Mouse (Mus musculus): Measurements from ENCODE around the gene Lmod2.
A peak's percentile ranks its signal among the peaks of the same experiment; 100 is the strongest.

Lmod2 gene

DNA sequence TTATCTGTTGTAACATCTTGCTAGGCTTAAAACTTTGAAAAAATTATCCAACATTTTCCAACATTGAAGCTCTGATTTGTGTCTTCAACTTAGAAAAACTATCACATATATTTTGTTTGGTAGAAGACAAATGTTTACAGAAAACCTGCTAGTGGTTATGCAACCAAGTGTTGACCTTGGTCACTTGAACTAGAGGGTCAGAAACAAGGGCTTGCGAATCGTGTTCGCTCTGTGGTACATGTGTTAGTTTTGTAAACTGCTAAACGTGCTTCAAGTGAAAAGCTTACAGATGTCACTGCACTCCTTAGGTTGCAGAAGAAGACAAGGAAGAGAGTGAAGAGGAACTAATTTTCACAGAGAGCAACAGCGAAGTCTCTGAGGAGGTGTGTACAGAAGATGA lies 5.4 kb downstream of the Lmod2 start:
- DNase-seq, result no peak

DNA sequence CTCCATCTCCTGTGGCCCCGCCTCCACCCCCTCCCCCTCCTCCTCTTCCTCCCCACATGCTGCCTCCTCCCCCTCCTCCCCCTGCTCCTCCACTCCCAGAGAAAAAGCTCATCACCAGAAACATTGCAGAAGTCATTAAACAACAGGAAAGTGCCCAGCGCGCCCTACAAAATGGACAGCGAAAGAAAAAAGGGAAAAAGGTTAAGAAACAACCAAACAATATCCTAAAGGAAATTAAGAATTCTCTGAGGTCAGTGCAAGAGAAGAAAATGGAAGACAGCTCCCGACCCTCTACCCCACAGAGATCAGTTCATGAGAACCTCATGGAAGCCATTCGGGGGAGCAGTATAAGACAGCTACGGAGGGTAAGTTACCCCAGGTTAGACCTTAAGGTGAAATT lies 6.7 kb downstream of the Lmod2 start:
- DNase-seq, result no peak

DNA sequence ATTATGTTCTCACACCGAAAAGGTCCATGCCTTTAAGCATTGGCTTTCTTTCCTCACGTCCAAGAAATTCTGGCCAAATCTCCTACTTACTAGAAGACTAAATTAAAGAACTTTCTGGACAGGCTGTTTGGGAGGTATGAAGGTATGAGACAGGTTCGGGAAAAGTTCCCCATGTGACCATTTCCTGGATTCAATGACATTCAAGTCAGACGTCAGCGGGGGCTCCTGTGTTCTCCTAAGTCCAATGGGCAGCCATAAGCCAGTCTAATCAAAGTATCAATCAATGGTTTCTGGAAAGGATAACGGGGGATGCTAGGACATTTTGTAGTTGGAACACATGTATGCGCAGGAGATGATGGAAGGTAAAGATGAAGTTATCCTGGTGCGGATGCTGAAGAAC lies 8.1 kb downstream of the Lmod2 start:
- no peak for DNase-seq

DNA sequence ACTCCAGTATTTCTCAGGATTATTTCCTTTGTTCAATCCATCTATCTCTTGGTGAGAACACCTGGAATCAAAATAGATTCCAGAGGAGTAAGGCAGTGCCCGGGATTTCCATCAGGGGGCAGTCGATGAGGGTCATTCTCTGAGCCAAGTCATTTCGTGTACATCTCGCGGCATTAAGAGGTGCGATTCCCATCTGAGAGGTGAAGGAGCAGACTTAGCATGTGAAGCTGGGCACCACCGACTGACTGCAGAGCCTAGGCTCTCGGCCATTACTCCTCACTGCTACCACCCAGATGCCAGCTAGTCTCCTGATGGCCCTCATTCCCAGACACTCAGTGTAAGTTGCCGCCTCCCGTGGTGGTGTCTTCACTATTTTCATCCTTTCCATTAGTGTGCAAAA lies 8.9 kb downstream of the Lmod2 start:
- no peak for DNase-seq

DNA sequence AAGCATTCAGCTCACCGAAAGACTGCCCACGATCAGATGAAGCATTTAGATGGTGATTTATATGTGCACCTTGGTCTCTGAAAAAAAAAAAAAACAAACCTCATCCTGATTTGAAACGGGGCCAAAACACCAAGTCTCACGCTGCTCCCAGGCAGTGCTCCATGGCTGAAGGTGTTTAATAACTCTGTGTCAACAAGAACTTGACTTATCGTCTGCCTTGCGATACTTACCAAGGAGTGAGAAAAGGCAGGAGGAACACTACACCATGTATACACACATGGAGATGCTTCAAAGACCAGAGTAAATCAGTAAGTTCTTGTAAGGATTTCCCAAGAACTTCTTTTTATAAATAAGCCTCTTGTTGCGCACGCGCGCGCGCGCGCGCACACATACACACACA lies 10.0 kb downstream of the Lmod2 start:
- DNase-seq, result no peak

DNA sequence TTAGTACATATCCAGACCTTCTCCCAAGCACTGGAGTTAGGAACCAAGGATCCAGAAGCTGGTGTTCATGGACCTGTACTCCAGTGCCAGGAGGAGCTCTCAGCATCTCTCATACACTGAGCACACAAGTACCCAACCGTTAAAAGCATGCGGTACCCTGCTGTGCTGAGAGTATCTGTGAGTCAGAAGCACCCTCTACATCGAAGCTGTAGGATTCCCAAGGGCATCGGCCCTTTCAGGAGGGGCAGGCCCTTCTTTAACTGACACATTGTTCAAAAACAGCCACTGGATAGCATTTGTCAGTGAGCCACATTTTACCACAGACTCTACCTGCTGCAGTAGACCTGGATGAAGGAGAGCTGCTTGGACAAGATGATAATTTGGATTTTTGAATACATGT lies 10.6 kb downstream of the Lmod2 start:
- DNase-seq, result no peak

DNA sequence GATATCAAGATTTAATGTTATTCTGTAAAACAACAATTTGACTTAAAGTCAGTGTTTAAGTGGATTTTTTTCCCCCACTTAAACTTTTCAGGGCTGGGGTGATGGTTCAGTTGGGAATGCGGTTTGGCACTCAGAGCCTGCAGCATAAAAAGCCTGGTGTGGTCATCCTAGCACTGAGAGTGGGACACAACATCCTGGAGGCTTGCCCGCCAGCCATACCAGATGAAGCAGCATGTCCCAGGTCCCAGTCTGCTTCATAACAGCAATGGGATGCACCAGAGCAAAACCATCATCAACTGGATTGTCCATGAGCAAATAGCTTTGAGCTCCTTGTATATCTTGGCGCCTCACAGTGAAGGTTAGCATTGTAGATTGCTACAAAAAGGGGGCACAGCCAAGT lies 11.1 kb downstream of the Lmod2 start:
- no peak for DNase-seq

DNA sequence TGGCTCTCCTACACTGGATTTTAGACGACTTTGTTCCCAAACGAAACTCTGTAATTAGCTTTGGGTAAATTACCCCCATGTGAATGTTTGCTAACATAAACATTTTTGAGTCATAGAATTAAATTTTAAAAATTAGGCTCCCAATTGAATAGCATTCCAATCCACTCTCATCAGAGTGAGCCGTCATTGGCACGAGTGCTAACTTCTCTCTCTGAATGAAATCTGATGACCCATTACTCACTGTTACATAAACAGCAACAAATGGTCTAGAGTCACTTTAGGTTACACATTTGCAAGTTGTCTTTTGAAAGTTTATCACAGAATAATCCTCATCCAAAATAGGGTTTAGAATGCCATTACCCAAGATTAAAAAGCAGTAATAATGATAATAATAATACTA lies 12.0 kb downstream of the Lmod2 start:
- DNase-seq, result no peak

DNA sequence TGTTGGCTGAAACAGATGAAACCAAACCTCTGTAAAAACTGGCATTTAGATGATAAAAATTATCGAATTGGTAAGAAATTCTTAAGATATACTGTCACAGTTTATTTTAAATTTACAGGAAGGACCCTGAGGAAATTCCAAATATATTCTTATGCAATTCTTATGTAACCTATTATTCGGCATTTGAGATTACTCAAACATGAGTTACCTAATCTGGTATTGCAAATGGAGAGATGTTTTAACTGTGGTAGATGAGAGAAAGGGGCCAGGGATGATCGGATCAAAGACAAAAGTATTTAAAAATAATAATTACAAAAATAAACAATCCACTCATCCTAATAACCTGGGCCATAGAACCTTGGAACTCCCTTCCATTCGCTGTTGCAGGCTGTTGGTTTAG lies 12.8 kb downstream of the Lmod2 start:
- no peak for DNase-seq

DNA sequence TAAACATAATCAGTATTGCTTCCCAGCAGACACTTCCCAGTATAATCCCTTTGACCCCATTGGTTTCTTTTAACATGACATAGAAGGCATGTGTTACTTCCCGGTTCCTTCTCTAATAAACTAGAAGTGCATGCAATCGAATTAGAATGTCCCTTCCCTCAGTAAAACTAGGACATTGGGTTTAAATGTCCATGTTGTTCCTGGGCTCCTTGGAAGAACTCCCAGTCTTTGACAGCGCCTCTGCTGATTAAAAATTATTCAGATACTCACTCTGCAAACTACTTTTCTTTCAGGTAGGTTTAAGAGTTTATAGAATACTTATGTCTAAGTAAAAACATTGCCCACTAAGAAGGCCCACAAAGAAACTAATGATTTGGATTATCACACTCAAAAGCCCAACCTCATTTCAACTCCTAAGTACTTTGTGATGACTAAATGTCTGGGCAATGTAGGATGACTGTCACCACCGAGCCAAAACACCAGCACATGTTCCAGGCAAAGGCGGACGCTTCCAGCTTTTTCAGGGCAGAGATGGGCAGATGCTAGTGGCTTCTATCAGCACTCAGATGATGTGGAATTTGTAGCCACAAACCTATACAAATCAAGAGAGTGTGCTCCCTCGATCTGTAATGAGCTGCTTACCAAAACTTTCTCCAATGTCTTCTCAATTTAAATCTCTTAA lies 14.7 kb downstream of the Lmod2 start:
- no peak for DNase-seq

DNA sequence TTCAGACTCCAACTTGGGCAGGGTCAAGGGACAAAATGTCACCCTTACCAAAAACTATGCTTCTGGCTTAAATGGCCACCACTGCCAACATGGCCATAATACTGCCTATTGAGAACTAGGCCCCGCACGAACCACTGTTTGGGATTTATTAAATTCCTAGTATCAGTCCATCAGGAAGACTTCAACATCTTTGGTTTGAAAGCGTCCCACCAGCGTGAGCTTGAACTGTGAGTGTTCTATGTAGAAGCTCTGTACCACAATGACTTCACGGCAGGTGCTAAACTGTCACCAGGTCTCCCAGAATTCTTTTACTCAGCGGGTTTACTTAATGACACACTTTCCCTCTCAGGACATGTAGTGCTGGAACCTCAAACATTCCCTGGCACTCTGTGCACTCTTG lies 15.8 kb downstream of the Lmod2 start:
- DNase-seq, result no peak

DNA sequence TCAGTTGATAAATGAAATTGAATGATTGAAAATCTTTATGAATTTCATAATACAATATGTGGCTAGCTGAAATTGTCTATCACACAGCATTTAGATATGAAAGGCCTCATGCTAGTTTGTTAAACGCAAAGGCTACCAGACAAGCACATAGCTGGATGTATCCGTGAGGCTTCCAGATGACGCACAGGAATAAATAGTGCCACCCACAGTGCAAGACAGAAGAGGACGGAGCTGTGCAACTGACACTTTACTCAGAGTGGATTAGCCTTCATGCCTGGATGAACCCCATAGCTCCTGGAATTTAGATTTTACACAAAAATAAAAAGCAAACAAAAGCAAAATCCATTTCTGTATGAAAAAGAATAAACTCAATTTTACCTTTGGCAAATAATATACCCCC lies 16.4 kb downstream of the Lmod2 start:
- no peak for DNase-seq

DNA sequence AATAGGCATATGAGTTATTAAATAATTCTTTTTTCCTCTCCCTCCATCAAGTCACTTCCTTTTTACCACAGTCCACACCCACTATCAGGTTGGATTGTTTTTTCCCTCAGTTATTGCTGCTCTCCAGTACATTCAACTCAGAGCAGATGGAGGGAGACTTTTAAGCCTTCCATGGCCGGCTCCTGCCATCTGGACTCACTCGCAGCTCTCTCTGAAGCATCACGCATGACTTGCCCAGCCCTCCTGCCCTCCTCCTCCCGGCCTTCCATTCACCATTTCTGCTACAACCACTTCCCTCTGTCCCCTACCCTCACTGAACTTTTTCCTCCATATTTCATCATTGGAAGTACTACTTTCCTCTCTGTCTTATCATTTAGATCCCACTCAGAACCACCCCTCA lies 19.2 kb downstream of the Lmod2 start:
- no peak for DNase-seq

DNA sequence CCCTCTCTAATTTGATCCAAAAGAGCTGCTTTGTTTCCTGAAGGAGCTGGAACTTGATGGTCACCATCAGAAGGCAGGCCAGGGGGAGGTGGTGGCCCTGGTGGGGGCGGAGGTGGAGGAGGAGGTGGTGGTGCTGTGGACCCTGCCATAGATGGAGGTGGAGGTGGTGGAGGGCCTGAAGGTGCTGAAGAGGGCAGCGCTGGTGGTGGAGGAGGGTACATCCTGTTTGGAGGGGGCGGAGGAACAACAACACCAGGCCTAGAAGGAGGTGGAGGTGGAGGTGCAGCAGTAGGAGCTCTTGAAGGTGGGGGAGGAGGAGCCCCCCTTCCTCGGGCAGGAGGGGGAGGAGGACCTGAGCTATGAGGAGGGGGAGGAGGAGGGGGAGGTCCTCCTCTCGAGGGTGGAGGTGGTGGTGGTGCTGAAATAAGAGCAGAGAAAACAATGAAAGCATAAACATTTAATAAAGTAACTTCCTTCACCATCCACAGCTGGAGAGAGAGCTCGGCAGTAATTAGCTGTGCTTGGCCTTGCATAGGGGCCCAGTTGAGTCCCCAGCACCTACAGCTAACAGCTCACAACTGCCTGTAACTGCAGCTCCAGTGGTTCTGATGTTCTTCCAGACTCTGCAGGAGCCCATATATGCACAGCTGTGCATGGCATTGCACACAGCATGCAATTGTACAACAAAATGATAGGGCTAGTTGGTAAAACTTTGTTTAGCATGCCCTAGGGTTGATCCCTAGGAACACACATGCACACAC lies 21.9 kb downstream of the Lmod2 start:
- peak in 1 of 2 experiments; percentile 22 for DNase-seq

DNA sequence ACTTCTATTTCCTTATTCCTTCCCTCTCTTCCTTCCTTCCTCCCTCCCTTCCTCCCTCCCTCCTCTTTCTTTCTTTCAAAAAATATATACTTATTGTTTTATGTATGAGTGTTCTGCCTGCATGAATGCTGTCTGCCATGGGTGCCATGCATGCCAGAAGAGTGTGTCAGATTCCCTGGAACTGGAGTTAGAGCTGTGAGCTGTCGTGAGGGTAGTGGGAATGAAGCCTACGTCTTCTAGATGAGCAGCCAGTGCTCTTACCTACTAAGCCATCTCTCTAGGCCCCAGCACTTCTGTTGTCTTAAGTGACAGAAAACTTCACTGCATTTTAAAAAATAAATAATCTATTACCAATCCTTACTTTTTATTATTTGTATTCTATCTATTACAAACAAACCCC lies 23.4 kb downstream of the Lmod2 start:
- DNase-seq, result no peak

DNA sequence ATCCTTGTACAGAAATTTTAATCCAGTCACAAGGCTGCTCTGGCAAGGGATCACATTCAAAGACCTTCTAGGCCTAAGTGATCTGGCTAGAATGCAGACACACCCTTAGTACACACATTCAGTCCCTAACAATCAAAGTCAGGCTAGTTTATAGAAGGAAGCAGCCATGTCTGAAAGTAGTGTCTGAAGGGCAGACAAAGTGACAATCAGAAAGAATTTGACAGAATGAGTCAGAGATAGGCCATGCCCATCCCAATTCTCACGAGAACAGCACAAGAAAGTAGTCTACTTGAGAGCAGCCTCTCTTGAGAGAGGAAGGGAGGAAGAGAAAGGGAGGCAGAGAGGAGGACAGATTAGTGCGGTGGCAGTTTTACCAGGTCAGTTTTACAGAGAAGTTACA lies 24.5 kb downstream of the Lmod2 start:
- DNase-seq, result no peak

DNA sequence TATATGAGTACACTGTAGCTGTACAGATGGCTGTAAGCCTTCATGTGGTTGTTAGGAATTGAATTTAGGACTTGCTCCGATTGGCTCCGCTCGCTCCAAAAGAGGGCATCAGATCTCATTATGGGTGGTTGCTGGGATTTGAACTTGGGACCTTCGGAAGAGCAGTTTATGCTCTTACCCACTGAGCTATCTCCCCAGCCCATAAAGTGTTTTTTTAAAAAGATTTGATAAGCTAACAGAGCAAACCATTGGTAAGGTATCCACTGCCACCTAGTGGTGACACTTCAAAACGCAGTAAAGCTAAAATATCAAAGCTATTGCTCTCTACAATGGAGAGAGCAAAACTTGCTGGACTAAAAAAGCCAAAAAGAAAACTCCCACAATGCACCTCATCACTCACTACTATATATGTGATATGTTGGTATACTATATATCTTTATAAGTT lies 30.0 kb downstream of the Lmod2 start:
- DNase-seq, result peak; percentile 44 to 61

DNA sequence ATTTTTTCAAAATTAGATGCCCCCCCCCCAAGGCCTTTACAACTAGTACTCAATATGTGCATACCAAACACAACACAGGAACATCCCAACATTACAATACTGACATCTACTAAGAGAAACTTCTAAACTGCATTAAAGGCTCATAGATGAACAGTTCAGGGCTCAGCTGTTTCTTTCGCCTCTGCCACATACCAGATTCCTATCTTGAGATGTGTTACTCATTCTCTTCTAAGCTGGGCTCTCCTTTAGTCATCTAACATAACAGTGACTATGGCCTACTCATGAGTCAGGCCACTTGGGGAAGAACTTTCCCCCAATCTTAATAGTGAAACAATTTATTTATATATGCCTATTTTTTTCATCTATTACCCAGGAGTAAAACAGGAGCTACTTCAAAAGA lies 30.9 kb downstream of the Lmod2 start:
- no peak for DNase-seq

DNA sequence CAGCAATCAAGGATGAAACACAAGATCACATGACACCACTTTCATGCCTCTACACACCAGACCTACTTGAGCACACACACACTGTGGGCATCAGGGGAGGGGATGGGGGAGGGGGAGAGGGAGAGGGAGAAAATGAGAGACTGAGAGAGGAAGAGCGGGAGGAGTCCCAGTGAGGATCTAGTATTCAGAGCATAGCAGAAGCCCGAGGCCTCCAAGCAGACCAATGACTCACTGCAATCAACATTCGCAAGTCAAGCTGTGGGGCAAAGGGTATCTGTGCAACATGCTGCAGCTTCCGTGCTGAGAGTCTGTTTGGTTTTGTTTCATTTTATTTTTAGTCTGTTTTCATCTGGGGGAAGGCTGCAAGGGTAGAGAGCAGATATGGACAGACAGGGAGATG lies 34.5 kb downstream of the Lmod2 start:
- no peak for DNase-seq

DNA sequence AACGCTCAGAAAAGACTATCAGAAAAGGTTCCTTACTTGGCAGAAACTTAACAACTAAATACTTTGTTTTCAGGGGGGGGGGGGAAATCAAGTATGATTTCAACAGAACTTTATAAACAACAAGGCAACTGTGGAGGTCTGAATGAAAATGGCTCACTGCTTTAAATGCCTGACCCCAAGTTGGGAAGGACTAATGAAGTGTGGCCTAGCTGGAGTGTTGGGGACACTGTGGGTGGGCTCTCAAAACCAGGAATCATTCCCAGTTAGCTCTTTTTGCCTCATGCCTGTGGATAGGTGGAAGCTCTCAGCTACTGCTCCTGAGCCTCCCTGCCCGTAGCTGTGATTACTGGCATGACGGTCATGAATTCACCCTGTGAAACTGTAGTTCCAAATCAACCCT lies 36.5 kb downstream of the Lmod2 start:
- DNase-seq, result no peak

DNA sequence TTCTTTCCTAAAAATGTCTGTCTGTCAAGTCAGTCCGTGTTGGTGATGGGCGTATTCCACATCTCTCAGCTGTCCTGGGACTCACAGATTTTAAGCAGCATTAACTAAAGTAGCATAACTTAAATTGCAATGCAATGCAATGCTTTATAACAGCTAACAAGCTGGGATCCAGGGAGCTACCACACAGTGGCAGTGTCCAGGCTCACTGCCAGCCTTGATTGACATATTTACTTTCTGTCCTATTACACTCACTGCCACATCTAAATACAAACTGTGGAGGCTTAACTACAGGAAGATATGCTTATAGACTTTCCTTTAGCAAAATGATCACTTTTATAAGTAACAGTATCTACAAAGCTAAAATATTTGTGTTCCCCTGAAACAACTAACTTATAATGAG lies 38.3 kb downstream of the Lmod2 start:
- no peak for DNase-seq

DNA sequence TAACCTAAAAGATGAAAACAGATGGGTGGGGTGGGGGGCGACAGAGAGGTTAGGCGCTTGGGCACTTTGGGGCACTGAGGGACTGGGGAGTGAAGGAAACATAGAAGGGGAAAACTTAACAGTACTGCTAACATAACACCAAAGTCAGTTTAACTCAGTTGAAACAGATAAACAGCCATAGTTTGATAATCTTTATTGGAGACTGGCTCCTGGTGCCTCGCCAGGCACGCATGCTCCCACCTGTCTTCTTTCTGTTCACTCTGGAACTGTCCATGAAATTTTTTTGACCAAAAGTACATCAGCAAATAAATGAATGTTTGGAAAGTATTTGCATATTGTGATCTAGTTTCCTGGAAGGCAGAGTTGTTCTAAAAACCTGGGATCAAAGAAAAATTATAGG lies 43.7 kb downstream of the Lmod2 start:
- DNase-seq, result no peak

DNA sequence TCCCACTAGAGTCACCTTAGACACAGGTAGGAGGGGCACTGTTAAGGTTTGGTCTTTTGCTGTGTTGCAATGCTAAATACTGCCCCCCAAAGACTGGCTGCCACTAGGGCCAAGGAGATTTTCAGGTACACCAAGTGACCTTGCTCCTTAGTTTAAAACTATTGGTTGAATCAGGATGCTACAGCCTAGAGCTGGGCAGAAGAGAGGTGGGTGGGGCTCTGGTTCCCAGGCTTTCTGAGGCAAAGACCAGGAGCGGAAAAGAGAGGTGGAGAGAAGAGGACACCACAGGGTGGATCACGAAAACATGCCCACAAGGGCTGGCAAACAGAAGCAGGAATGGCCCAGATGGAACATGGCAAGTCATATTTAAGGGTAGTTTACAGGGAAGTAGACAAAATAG lies 44.6 kb downstream of the Lmod2 start:
- no peak for DNase-seq

DNA sequence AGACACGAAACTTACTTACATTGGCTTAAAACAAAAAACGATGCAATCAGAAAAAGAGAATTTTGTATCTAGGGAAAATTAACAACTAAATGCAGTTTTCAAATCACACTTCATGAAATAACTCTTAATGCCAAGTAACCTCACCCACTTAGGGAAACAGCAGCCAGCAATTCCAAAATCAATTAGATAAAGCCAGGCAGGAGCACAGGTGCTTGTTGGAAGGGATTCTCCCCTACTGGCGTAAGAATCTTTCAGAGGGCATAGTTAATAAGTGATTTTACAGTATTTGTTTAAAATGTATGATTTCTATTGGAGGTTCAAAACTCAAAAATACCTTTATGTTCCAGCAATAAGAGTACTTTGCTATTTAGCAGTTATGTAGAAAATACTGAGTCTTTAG lies 45.4 kb downstream of the Lmod2 start:
- DNase-seq, result no peak

Measured in kidney, postnatal 4 days (tissue).